Mouse (Mus musculus) E14TG2a.4 (cell line): ENCODE results near the gene Cd8a.

Experiments used
- CTCF ChIP-seq: conservative IDR thresholded peaks from 2 replicates; pipeline ENCODE4 v1.5.1; 2014; ENCODE audit warnings: low read length
- NANOG ChIP-seq: IDR thresholded peaks from 2 replicates; pipeline ENCODE4 v1.6.1; 2014; ENCODE audit warnings: borderline replicate concordance, low read length, mixed read lengths

DNA sequence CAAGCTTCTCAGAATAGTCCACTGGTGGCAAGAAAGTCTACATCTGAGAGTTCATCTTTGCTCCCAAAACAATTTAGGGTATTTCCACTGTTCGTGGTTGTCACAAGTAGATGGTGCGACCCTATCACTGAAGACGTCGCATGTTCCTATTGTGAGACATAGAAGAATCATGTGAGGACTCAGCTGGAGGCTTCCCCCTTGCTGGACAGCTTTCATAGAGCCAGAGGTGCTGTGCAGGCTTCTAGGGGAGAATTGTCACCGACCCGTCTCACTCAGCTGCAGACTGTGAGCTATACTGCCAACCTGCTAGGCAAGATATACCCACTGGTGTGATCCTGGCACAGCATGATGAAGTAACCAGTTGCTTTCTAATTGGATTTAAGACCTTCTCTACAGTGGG, 21.0 kb upstream of the Cd8a start:
- TF ChIP-seq CTCF: no peak
- no peak for TF ChIP-seq NANOG
